Mouse (Mus musculus) kidney, postnatal 36 days (tissue): ENCODE results near the gene Zfp872.
A peak's percentile ranks its signal among the peaks of the same experiment; 100 is the strongest.

Source experiments
- DNase-seq, 2 experiments: peaks; one replicate each; pipeline ENCODE4 v3.0.0; 2021 to 2022; ENCODE audit warnings: mixed read lengths in 2 of 2

The Zfp872 gene

DNA sequence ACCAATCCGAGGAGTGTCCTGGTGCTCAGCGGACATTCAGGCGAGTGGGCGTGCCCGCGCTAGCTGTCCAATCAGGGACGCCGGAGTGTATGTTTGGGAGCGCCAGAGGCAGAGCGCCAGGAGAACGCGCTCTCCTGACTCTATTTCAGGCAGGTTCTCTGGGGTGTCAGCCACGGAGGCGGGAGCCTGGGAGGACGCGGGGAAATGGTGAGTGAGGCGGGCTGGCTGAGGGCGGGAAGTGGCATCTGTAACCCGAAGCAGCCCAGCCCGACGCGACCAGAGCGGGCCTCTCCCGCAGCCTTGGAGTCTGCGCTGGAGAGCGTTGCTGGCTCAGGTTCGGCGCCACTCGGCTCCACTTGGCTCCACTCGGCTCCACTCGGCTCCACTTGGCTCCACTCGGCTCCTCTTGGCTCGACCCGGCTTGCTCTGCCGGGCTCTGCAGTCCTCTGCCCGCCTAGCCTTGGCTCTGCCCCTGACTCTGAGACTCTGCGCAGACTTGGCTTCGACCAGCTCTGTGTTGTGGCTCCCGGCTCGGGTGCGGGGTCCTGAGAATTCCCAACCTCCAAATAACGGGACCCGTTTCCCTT, at the start of gene Zfp872:
Gene Zfp872, plus strand, starts transcription at position 66 of the 587 bp plus-strand sequence.
- DNase-seq, result peak; percentile 14 to 47

DNA sequence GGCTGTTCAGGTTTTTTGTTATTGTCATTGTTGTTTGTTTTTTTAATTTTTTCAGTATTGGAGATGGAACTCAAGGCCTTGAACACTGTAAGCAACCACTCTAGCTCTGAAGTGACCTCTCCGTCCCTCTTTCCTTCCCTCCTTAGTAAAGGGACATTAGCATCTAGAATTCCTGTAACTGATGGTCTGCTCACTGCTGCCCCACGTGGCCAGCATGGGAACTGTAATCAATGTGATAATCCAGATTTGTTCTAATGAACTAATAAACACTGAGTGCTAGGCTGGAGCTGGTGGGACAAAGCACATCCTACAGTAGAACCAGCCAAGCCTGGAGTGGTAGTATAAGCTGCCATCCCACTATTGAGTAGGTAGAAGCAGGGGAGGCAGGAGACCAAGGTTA, 49.4 kb upstream of the Zfp872 start:
- DNase-seq, result peak in 1 of 2 experiments; percentile 71

DNA sequence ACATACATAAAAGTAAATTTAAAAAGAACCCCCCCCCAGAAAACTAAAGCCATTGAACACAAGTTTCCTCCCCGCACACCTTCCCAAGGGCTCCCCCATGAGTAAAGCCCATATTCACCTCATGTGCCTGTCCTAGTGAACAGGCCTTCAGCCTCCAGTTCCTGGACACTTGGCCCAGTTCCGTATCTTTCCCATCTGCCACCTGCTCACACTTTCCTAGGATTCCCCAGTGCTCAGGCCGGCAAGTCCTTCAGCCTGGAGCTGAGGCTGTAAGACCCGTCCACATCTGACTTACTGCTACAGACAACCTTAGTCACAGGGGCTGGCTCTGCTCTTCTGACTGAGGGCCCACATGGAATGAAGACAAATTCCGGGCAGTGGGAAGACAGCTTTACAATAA, 48.1 kb upstream of the Zfp872 start:
- DNase-seq, result no peak

DNA sequence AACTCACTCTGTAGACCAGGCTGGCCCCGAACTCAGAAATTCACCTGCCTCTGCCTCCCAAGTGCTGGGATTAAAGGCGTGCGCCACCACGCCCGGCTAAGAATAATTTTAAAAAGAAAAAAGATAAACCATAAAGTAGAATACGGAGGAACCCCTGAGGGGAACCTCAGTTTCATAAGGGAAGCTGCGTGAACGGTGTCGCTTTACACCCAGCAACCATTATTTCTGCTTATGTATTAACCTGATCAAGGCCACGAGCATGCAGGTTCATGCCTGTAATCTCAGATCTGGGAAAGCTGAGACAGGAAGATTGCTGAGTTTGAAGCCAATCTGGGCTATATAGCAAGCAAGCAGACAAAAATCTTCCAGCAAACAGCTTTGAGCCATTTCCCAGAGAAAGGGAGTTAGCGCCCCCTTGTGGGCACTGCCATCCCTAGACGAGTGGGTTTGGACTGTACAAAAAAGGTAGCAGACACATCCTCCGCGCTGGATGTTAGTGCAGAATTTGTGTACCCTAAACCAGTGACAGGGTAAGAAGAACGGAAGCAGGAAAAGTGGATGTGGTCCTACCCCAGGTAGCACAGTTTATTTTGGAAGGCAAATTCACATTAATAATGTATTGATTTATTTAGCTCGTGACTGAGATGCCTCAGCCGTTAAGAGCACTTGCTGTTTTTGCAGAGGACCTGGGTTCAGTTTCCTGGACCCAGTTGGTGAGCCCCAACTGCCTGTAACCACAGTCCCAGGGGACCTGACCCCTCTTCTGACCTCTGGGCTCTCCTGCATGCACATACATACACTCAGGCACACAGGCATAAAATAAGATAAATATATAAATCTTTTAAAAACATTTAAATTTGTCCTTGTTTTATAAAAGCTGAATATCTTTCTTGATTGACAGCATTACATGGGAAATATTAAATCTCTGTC, 44.5 kb upstream of the Zfp872 start:
- DNase-seq, result peak; percentile 83 to 96

DNA sequence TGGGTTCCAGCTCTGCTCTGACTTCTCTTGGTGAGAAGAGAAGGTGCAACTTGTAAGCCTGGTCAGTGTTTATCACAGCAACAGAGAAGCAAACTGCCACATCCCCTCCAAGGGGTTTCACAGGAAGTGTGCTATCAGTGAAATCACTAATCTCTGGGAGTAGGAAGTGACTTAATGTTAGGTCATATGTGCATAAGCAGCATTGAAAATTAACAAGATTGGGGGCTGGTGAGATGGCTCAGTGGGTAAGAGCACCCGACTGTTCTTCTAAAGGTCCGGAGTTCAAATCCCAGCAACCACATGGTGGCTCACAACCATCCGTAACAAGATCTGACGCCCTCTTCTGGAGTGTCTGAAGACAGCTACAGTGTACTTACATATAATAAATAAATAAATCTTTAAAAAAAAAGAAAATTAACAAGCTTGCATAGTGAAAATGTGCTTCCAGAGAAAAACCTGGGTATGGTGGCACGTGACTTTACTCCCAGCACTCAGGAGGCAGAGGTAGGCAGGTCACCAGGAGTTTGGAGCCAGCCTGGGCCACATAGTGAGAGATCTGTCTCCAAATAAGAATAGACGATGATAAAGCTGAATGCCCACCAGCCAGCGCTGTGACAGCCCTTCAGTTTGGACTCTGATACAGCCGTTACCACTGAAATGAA, 43.5 kb upstream of the Zfp872 start:
- no peak for DNase-seq

DNA sequence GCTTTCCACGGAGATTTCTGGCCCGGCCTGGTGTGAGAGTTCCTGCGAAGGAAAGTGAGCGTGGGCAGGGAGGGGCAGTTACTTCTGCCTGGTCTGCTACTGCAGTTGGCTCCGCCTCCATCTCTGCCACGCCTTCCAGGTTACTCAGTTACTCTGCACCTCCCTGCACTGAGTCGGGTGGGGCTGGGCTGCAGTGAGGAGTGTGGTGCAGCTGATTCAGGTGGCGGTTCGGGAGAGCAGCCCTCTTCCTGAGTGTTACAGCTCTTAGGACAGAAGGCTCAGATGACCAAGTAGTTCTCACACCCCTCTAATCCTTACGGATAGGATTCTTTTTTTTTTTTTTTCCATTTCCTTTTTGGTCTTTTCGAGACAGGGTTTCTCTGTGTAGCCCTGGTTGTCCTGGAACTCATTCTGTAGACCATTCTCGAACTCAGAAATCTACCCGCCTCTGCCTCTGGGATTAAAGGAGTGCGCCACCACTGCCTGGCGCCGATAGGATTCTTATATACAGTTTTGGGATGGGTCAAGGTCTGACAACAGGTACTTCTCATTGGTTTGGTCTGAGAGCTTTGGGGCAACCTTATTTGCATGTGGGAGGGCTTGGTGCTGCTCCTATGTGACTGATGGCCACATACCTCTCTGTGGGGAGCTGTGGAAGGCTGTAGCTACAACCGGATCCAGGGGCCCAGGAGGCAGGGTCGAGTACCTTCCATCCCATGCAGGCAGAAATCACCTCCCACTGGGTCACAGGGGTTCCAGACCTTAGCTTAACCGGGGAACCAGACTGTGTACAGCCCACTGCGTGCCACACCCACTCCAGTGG, 38.3 kb upstream of the Zfp872 start:
- DNase-seq, result peak; percentile 64 to 76

DNA sequence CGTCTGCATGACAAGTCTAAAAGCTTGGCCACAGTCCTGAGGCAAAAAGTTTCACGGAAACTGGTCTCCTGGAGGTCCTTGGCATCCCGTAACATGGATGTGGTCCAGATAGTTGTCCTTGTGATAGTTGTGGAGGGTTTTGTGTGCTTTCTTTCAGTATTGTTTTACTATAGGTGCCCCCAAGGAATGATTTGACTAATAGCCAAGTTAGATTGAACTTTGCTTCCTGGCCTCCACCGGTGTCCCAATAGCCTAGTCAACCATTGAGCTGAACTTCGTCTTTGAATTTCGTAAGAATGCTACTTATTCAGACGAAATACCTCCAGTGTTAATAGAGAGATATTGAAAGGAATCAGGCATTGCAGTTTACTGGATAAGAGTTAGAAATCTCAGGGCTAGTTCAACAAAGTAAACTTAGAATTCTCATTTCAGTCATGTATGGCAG, 37.6 kb upstream of the Zfp872 start:
- DNase-seq, result peak in 1 of 2 experiments; percentile 48

DNA sequence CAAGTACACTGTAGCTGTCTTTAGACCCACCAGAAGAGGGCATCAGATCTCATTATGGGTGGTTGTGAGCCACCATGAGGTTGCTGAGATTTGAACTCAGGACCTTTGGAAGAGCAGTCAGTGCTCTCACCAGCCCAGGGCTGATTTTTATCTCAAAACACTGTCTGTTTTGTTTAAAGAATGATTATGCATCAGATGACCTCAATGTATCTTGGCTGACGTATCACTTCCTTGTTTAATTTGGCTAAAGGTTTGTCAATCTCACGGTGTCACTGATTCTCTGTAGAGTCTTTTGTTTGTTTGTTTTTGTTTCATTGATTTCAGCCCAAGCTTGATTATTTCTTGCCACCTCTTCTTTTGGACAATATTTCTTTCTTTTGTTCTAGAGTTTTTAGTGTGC, 36.9 kb upstream of the Zfp872 start:
- no peak for DNase-seq

DNA sequence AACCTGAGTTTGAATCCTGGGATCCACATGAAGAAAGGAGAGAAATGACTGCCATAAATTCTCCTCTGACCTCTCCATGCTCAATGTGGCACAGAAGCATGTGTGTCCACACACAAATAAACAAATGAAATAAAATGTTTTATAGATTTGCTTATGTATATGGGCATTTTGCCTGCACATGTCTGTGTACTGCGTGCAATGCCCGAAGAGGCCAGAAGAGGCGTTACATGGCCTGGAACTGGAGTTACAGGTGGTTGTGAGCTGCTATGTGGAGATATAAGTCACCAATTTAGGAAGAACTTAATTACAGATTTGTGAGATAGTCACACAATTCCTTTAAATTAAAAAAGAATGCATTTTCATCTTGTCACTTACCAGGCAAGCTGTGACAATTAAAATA, 34.1 kb upstream of the Zfp872 start:
- DNase-seq, result no peak

DNA sequence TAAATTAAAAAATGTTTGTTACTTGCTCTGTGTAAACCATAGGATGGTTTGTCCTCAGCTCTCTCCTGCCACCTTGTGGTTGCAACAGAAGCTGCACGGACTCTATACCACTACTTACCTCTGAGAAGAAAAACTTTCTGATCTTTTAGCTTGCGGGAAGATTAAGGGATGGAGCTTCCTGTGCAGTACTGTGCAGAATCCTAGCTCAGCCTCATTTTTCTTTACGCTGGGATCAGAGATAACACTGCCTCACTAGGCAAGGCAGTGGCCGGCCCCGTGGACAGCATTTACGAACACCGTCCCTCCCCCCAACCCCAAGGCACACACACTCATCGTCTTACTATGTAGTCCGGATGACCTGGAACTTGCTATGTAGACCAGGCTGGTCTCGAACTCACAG, 32.3 kb upstream of the Zfp872 start:
- DNase-seq, result peak; percentile 76 to 84

DNA sequence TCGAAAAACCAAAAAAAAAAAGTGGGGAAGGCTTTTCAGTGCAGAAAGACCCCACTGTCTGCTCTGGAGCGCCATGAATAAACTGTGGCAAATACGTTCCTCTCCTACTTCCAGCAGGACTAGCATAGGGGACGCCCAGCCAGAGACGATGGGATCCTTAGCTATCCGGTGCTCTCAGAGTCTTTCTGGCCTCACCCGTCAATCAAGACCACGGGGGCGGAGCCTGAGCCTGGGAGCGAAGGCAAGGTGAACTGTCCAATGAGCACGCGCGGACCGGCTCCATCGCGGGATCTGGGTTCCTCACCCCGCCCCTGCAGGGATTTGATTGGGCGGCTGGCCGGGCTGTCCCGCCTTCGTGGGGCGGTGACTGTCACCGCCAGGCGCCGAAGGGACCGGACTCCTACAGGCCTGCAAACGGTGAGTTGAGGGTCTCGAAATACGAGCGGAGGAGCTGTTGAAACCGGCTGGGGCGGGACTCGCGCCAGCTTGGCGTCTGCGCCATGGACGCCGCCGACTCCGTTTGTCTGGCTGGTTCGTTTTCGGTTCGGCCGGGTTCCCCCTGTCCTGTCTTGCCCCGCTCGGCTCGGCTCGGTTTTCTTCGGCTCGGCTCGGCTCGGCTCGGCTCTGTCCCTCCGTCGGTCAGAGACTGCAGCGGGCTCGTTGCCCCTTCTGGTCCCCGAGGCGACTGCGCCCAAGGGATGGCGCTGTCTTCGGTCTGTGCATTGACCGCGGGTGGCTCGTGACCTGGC, 31.2 kb upstream of the Zfp872 start, which contains the start of gene Pigyl:
Gene Pigyl, plus strand, starts transcription at position 350 of the 749 bp plus-strand sequence.
- peak; percentile 100 for DNase-seq

DNA sequence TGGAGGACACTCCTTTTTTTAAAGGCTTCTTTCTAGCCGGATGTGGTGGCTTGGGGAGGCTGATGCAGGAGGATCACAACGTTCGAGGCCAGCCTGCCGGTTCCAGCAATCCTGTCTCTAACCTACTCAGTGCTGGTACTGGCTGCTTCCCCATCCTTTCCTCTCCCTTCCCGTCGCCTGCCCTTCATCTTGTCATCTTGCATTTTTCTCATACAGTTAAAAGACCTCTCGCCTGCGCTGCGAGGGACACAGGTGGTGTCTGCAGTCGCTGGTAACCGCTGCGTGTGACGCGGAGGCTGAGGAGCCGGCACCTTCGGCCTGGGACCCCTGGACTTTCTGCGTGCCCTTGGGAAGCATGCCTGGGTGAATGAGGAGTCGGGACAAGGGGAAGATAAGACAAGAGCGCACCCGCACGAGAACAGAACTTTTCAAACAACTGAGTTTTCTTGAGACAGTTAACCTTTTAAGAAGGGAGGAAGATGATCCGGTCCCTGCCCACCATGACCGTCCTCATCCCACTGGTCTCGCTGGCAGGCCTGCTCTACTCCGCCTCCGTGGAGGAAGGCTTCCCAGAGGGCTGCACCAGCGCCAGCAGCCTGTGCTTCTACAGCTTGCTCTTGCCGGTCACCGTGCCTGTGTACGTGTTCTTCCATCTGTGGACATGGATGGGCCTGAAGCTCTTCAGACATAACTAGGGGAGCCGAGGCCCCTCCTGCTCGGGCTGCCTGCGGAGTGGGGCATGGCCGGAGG, 30.2 kb upstream of the Zfp872 start:
- no peak for DNase-seq

DNA sequence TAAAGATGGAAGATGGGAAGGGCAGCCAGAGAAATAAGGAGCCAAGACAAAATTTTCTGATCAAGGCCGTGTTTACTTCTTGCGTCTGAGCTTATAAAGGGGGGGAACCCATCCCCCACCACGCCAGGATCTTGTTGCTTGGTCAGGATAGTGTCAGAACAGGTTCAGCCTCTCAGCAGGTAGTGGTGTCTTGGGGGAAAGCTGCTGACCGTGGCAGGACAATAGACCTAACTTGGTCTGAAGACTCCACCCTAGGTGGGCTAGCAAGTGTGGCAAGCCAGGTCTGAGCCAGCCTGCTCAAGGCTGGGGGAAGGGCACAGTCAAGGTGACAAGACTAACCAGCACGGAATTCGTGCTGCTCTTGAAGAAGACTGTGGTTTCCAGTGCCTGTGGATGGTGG, 26.6 kb upstream of the Zfp872 start:
- no peak for DNase-seq

DNA sequence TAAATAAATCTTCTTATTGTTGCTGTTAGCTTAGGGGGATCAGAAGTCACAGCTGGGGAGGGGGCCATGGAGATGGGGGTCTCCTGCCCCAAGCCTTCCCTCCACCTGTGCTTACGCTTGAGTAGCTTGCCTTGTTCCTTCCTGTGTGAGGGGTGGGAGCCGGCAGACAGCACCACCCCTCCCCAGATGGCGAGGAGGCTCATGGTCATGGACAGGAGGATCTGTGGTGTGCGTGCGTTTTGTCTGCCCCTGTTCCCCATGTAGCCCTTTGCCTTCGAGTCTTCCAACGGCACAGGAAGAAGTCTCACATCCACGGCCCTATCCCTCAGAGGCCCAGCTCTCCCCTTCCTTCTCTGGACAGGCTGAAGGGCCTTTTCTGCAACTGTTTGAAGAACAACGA, 25.6 kb upstream of the Zfp872 start:
- DNase-seq, result no peak

DNA sequence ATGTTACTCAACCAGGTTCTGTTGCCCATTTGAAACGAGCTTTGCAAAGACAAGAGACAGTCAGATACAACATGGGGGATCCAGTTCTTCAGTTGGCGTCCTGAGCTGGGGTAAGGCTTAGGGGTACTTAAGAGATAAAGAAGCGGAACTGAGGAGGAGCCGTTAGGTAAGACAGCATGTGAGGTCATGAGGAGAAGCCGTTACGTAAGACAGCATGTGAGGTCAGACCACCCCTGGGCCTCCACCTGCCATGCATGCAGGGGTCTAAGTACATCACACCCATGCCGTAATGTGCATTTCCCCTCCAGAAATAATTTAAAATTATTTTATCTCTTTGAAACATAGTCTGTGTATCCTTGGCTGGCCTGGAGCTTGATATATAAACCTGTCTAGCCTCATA, 25.0 kb upstream of the Zfp872 start:
- DNase-seq, result no peak

DNA sequence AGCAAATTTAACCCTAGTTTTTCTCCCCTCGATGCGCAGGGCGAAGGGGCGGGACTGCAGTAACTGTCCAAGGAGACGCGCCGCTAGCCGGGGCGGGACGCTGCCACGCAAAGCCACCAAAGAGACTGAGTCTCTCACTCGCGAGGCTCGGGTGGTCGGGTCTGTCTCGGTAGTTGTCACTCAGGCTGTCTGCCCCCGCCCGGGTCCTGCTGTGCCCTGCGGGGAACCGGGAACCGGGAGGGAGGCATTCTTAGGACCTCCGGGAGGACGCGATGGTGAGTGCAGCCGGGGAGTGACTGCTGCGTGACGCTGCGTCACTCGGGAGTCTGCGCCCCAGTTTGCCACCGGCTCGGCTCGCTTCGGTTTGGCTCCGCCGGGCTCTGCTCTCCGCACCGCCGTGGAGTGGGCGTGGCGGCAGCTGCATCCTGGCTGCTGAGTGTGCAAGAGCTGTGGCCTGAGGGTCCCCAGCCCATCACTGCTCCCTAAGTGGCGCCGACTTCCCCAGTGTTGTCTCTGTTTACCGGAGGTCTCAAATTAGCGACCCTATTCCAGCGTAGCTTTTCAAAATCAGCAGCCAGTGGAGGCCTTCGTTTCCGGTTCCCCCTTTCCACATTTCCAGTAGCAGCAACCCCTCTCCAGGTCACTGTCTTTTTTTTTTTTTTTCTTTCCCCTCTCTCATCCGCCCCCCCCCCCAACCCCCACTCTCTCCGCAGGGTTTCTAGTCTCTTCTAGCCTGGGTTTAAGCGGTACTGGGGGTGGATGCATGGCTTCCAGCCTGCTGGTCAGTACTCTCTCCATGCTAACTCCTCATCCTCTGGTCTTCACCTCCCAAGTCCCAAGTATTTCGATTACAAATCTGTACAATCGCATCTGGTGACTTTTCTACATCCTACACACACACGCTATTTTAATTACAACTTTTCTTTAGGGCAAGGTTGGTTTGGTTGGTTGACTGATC, 22.9 kb upstream of the Zfp872 start:
- peak in 1 of 2 experiments; percentile 61 for DNase-seq

DNA sequence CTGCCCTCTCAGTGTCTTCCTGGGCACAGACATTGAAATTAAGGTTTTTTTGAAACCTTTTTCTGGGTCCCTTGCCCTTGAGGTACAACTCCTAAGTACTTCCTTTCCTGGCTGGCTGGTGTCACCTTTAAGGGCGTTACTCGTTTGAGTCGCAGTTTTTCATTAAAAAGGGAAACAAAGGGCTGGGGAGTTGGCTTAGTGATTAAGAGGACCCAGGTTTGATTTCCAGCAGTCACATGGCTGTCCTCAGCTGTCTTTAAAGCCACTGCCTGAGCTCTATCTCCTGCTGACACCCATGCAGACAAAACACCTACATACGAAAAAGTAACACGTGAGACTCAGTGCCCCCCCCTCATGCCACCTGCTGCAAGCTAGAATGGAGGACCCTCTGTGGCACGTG, 21.9 kb upstream of the Zfp872 start:
- DNase-seq, result no peak

DNA sequence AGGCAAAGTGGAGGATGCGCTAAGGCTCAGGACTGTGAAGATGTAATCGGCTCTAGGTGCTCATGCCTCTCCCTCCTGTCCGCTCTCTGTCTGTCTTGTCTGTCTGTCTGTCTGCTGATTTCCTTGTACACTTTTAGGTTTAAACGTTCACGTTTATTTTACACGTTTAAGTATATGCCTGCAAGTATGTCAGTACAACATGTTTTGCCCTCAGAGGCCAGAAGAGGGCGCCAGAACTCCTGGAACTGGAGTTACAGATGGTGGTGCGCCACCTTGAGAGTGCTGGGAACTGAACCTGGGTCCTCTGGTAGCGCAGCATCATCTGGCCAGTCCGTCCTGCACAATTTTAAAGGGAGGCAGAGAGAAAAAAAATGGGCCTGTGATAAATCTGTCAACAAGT, 21.2 kb upstream of the Zfp872 start:
- no peak for DNase-seq

DNA sequence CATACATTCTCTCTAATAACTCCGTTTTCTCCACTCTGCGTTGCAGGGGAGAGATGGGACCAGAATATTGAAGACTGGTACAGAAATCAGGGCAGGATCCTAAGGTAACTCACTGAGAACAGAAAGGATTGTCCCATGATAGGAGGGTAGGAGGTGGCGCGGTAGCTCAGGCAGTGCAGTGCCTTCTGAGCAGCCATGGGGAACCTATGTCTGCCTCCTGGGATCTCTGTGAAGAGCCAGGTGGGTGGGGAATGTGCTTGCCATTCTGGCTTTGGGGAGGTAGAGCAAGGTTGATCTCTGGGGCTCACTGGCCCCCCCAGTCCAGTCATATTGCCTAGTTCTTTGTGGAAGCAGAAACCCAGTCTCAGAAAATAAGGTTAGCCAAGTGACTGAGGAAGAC, 20.1 kb upstream of the Zfp872 start:
- no peak for DNase-seq

DNA sequence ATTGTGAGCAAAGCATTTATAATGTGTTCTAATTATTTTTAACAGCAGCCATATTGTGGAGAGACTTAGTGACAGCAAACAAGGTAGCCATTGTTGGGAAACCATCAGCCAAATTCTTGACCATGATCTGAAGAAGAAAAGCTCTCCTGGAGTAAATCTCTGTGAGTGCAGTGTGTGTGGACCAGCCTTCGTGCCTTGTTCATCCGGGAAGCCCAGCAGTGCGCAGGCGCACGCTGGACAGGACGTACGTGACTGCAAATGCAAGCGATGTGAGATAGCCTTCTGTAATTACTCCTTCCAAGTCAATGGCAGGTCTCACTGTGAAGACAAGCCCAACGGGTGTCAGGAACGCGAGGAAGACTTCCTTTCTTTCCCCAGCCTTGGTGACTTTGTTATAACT, 18.6 kb upstream of the Zfp872 start:
- no peak for DNase-seq
